Mouse (Mus musculus) forebrain, embryonic 16.5 days (tissue): ENCODE measurements at regions not wholly inside any gene's neighbourhood (a gene's known extent, or its start where the extent isn't known, plus 50 kb on each side); places are given as distances from the start of the nearest gene placed in this dataset.

Experiments used
- ATAC-seq: fragments of 200-750 bp; cut with Nextera tagmentation; 2 replicates; pipeline ENCODE4 v1.8.0; 2017; ENCODE audit warnings: mild to moderate bottlenecking, moderate library complexity
- H3K27ac ChIP-seq: fragments of 300-500 bp; sonication (generic); 2 replicates; pipeline ENCODE4 v1.5.1; 2014; ENCODE audit warnings: low read length, control low read depth
- H3K27me3 ChIP-seq: fragments of 300-500 bp; sonication (generic); replicated peaks from 2 replicates; pipeline ENCODE4 v1.6.1; 2014; ENCODE audit warnings: low read length; ENCODE audit not compliant: control insufficient read depth, insufficient read depth
- H3K36me3 ChIP-seq: fragments of 300-500 bp; sonication (generic); 2 replicates; pipeline ENCODE4 v1.6.1; 2014; ENCODE audit not compliant: control insufficient read depth, insufficient read depth
- H3K4me1 ChIP-seq: fragments of 300-500 bp; sonication (generic); replicated peaks from 2 replicates; pipeline ENCODE4 v1.6.1; 2014; ENCODE audit warnings: low read length; ENCODE audit not compliant: control insufficient read depth, insufficient read depth
- H3K4me2 ChIP-seq: fragments of 300-500 bp; sonication (generic); 2 replicates; pipeline ENCODE4 v1.6.1; 2014; ENCODE audit warnings: mild to moderate bottlenecking, low read length, control low read depth
- H3K4me3 ChIP-seq: fragments of 300-500 bp; sonication (generic); replicated peaks from 2 replicates; pipeline ENCODE4 v1.5.1; 2014; ENCODE audit warnings: mild to moderate bottlenecking, low read length, control low read depth
- H3K9ac ChIP-seq: fragments of 300-500 bp; sonication (generic); replicated peaks from 2 replicates; pipeline ENCODE4 v1.6.1; 2014; ENCODE audit warnings: low read depth, low read length, control low read depth
- H3K9me3 ChIP-seq: fragments of 300-500 bp; sonication (generic); 2 replicates; pipeline ENCODE4 v1.6.1; 2016; ENCODE audit warnings: low read length; ENCODE audit not compliant: control insufficient read depth
- WGBS: fragments of 180-500 bp; shearing (Covaris S2); extraction: QIAGEN DNeasy Blood & Tissue Kit; methylation state at CpG from one replicate; pipeline ENCODE4 v1.1.7; 2014; 5-methylcytosine and 5-hydroxymethylcytosine counted together

GRCm38 (mm10) chr13:83444277-83444676 is 59.6 kb upstream of the Mef2c start:
- H3K27me3 ChIP-seq = no peaks in the 10 kb centered on the region
- WGBS = 97% methylated on average over 1 of the region's 1 CpGs
- no peak overlapping the region for H3K4me3 ChIP-seq
- no peaks in the 10 kb centered on the region for H3K9me3 ChIP-seq
- H3K27ac ChIP-seq = no peak overlapping the region
- no peaks in the 10 kb centered on the region for H3K36me3 ChIP-seq
- no peak overlapping the region for H3K4me2 ChIP-seq
- no peak overlapping the region for H3K9ac ChIP-seq
- ATAC-seq = no peak
- no peaks in the 10 kb centered on the region for H3K4me1 ChIP-seq

GRCm38 (mm10) chr13:83450820-83451219 is 53.0 kb upstream of the Mef2c start:
- no peak overlapping the region for H3K9ac ChIP-seq
- no peak overlapping the region for H3K27ac ChIP-seq
- H3K4me1 ChIP-seq = no peaks in the 10 kb centered on the region
- no peaks in the 10 kb centered on the region for H3K27me3 ChIP-seq
- no peak overlapping the region for H3K4me2 ChIP-seq
- ATAC-seq = 0 out of 2 replicates have a peak, but pooled peaks have one; percentile 38
- no peaks in the 10 kb centered on the region for H3K36me3 ChIP-seq
- no peak overlapping the region for H3K4me3 ChIP-seq
- no peaks in the 10 kb centered on the region for H3K9me3 ChIP-seq

GRCm38 (mm10) chr13:83452987-83453386 is 50.8 kb upstream of the Mef2c start:
- Histone ChIP-seq H3K9ac (no peak overlapping the region), H3K4me3 (no peak overlapping the region), H3K9me3 (no peaks in the 10 kb centered on the region), H3K4me2 (no peak overlapping the region), H3K27ac (no peak overlapping the region), H3K27me3 (no peaks in the 10 kb centered on the region), H3K4me1 (no peaks in the 10 kb centered on the region), H3K36me3 (no peaks in the 10 kb centered on the region)
- 92% methylated on average over 4 of the region's 4 CpGs for WGBS
- no peak for ATAC-seq
